Mouse (Mus musculus) cortical plate, adult 2 months (tissue): ENCODE measurements around the gene Nrxn3. TPM values are rescaled to one million over a fixed set of nuclear protein-coding genes. Genes with fewer than 3 reads are reported as not detected.

ENCODE experiments used
- H3K27ac ChIP-seq: fragments of 200-500 bp; 2 replicates; pipeline ENCODE4 v1.5.1; 2012; ENCODE audit warnings: low read length, control low read depth, inconsistent platforms; ENCODE audit not compliant: insufficient read depth
- H3K4me1 ChIP-seq: fragments of 200-500 bp; 2 replicates; pipeline ENCODE4 v1.6.1; 2011; ENCODE audit warnings: low read length; ENCODE audit not compliant: control insufficient read depth, insufficient read depth
- H3K4me3 ChIP-seq: fragments of 200-500 bp; 2 replicates; pipeline ENCODE4 v1.5.1; 2011; ENCODE audit warnings: mild to moderate bottlenecking, low read length, control low read depth; ENCODE audit not compliant: insufficient read depth
- CTCF ChIP-seq: fragments of 200-500 bp; IDR thresholded peaks from 2 replicates; pipeline ENCODE4 v1.5.1; 2011; ENCODE audit warnings: mild to moderate bottlenecking, control low read depth, low read length; ENCODE audit not compliant: insufficient read depth; ENCODE audit errors: extremely low read depth
- POLR2A ChIP-seq: fragments of 200-500 bp; IDR thresholded peaks from 2 replicates; pipeline ENCODE4 v1.6.1; 2011; ENCODE audit warnings: mild to moderate bottlenecking, low read length, control low read depth; ENCODE audit not compliant: insufficient read depth; ENCODE audit errors: extremely low read depth
- polyA plus RNA-seq: library from polyadenylated mRNA; depleted of rRNA; stranded (reverse); fragments of >200 nt; gene quantifications from 2 replicates; pipeline ENCODE4 v1.2.3, GENCODE M21; 2012

Nrxn3 gene
- polyA plus RNA-seq, 1 experiment = 70.2 TPM

GRCm38 (mm10) chr12:89561989-89562565, 839.4 kb downstream of the Nrxn3 start:
- no peaks in the 10 kb centered on the region for H3K4me1 ChIP-seq
- H3K4me3 ChIP-seq = no peak overlapping the region
- no peak overlapping the region for H3K27ac ChIP-seq
- no peak for TF ChIP-seq CTCF
- no peak for TF ChIP-seq POLR2A

- Histone ChIP-seq H3K4me1 (no peaks in the 10 kb centered on the region), H3K4me3 (no peak overlapping the region)
- TF ChIP-seq CTCF (no peak), POLR2A (no peak)
Observed at GRCm38 (mm10) chr12:89568723-89569377, 846.2 kb downstream of the Nrxn3 start.

GRCm38 (mm10) chr12:89592459-89592858, 869.8 kb downstream of the Nrxn3 start:
- no peak overlapping the region for H3K4me3 ChIP-seq
- H3K27ac ChIP-seq = no peak overlapping the region
- no peak for TF ChIP-seq POLR2A
- no peak for TF ChIP-seq CTCF
- H3K4me1 ChIP-seq = no peaks in the 10 kb centered on the region

More at GRCm38 (mm10) chr12:89568723-89569377, 846.2 kb downstream of the Nrxn3 start:
- H3K27ac ChIP-seq = no peak overlapping the region

GRCm38 (mm10) chr12:89613670-89614069, 891.0 kb downstream of the Nrxn3 start:
- Histone ChIP-seq H3K4me1 (no peaks in the 10 kb centered on the region), H3K27ac (no peak overlapping the region), H3K4me3 (no peak overlapping the region)
- TF ChIP-seq POLR2A = no peak
- TF ChIP-seq CTCF = no peak

- no peak overlapping the region for H3K4me3 ChIP-seq
- no peaks in the 10 kb centered on the region for H3K4me1 ChIP-seq
- H3K27ac ChIP-seq = no peak overlapping the region
- TF ChIP-seq CTCF (no peak), POLR2A (no peak)
Observed at GRCm38 (mm10) chr12:89625746-89626145, 903.1 kb downstream of the Nrxn3 start.

GRCm38 (mm10) chr12:89640046-89640445, 917.4 kb downstream of the Nrxn3 start:
- Histone ChIP-seq H3K27ac (no peak overlapping the region), H3K4me3 (no peak overlapping the region), H3K4me1 (no peaks in the 10 kb centered on the region)
- no peak for TF ChIP-seq CTCF
- no peak for TF ChIP-seq POLR2A

GRCm38 (mm10) chr12:89641460-89641859, 918.8 kb downstream of the Nrxn3 start:
- no peak overlapping the region for H3K27ac ChIP-seq
- H3K4me3 ChIP-seq = no peak overlapping the region
- H3K4me1 ChIP-seq = no peaks in the 10 kb centered on the region
- TF ChIP-seq POLR2A = no peak
- TF ChIP-seq CTCF = no peak

- Histone ChIP-seq H3K27ac (no peak overlapping the region), H3K4me3 (no peak overlapping the region), H3K4me1 (peaks cover 4% of the 10 kb centered on the region)
- peak; percentile 29; the same call in 1 of the 2 replicates for TF ChIP-seq CTCF
- no peak for TF ChIP-seq POLR2A
Observed at GRCm38 (mm10) chr12:89653211-89653610, 930.5 kb downstream of the Nrxn3 start.

- Histone ChIP-seq H3K27ac (no peak overlapping the region), H3K4me1 (no peaks in the 10 kb centered on the region), H3K4me3 (no peak overlapping the region)
- TF ChIP-seq POLR2A (no peak), CTCF (no peak)
Observed at GRCm38 (mm10) chr12:89661219-89661618, 938.5 kb downstream of the Nrxn3 start.

GRCm38 (mm10) chr12:89668856-89669255, 946.2 kb downstream of the Nrxn3 start:
- Histone ChIP-seq H3K27ac (no peak overlapping the region), H3K4me3 (no peak overlapping the region)
- TF ChIP-seq POLR2A = no peak
- TF ChIP-seq CTCF = no peak

More at GRCm38 (mm10) chr12:89668856-89669255, 946.2 kb downstream of the Nrxn3 start:
- H3K4me1 ChIP-seq = no peaks in the 10 kb centered on the region; the same call in 1 of the 2 replicates
